Mouse (Mus musculus) limb, embryonic 14.5 days (tissue): ENCODE results near the gene Gm21852. TPM values are rescaled to one million over a fixed set of nuclear protein-coding genes. Genes with fewer than 3 reads are reported as not detected.
"Not testable (repeated sequence)": the region's sequence is repeated elsewhere in the genome, so short reads cannot be mapped to it uniquely, and the experiment has no call there.

Source experiments
- ATAC-seq: fragments of 200-750 bp; cut with Nextera tagmentation; 2 replicates; pipeline ENCODE4 v1.8.0; 2017; ENCODE audit warnings: low read depth, moderate number of reproducible peaks, moderate TSS enrichment; ENCODE audit not compliant: low FRiP score
- DNase-seq: peaks from one replicate; pipeline ENCODE4 v3.0.0-alpha.2; 2015; ENCODE audit warnings: low spot score
- H3K27ac ChIP-seq: fragments of 300-500 bp; sonication (generic); replicated peaks from 2 replicates; pipeline ENCODE4 v1.5.1; 2014; ENCODE audit warnings: low read depth, mild to moderate bottlenecking, low read length, moderate library complexity, mixed read lengths
- H3K27me3 ChIP-seq: fragments of 300-500 bp; sonication (generic); 2 replicates; pipeline ENCODE4 v1.6.1; 2014; ENCODE audit warnings: low read length, mixed read lengths; ENCODE audit not compliant: control insufficient read depth, insufficient read depth
- H3K36me3 ChIP-seq: fragments of 300-500 bp; sonication (generic); 2 replicates; pipeline ENCODE4 v1.6.1; 2014; ENCODE audit warnings: mild to moderate bottlenecking, low read length, moderate library complexity, mixed read lengths; ENCODE audit not compliant: control insufficient read depth, insufficient read depth
- H3K4me1 ChIP-seq: fragments of 300-500 bp; sonication (generic); 2 replicates; pipeline ENCODE4 v1.6.1; 2014; ENCODE audit warnings: antibody characterized with exemption, low read length, mixed read lengths; ENCODE audit not compliant: control insufficient read depth, insufficient read depth
- H3K4me2 ChIP-seq: fragments of 300-500 bp; sonication (generic); replicated peaks from 2 replicates; pipeline ENCODE4 v1.6.1; 2014; ENCODE audit warnings: low read depth, mild to moderate bottlenecking, low read length, moderate library complexity; ENCODE audit not compliant: severe bottlenecking
- H3K4me3 ChIP-seq: fragments of 300-500 bp; sonication (generic); replicated peaks from 2 replicates; pipeline ENCODE4 v1.5.1; 2014; ENCODE audit warnings: low read length
- H3K9ac ChIP-seq: fragments of 300-500 bp; sonication (generic); 2 replicates; pipeline ENCODE4 v1.6.1; 2014; ENCODE audit warnings: mild to moderate bottlenecking, low read depth, low read length, moderate library complexity; ENCODE audit not compliant: severe bottlenecking
- H3K9me3 ChIP-seq: fragments of 300-500 bp; sonication (generic); 2 replicates; pipeline ENCODE4 v1.6.1; 2016; ENCODE audit warnings: low read length; ENCODE audit not compliant: control insufficient read depth
- WGBS: fragments of 180-500 bp; shearing (Covaris S2); extraction: QIAGEN DNeasy Blood & Tissue Kit; methylation state at CpG from one replicate; pipeline ENCODE4 v1.1.7; 2014; 5-methylcytosine and 5-hydroxymethylcytosine counted together
- microRNA-seq: library from miRNA; unstranded; fragments of <30 nt; microRNA quantifications from one replicate; pipeline ENCODE4, GENCODE M21; 2016
- polyA plus RNA-seq, 2 experiments: library from polyadenylated mRNA; depleted of rRNA in 1 of 2; stranded (reverse) in 1 of 2; unstranded in 1 of 2; fragments of >200 nt; fragmentation: Nextera tagmentation in 1 of 2; extraction: Ambion mirVana in 1 of 2; gene quantifications; 2 replicates each; pipeline versions ENCODE4 v1.2.1 to v1.2.3; 2012 to 2014

The Gm21852 gene
- polyA plus RNA-seq (2012; rRNA removed) (not detected in 2 replicates), polyA plus RNA-seq (2014; fragmentation: Nextera tagmentation; extraction: Ambion mirVana) (not detected in 2 replicates)

- ATAC-seq, H3K27ac ChIP-seq: not testable (repeated sequence)
Measured at GRCm38 (mm10) chrY:40651896-40652295, at the start of gene Gm21852. Gm21852 (minus strand) TSS chrY:40651996.

More at GRCm38 (mm10) chrY:40651896-40652295, at the start of gene Gm21852:
- no CpG with 5 or more reads among the region's 3 CpGs for WGBS
- H3K4me1 ChIP-seq, DNase-seq, H3K4me3 ChIP-seq, H3K9ac ChIP-seq, H3K36me3 ChIP-seq, H3K27me3 ChIP-seq, H3K4me2 ChIP-seq, H3K9me3 ChIP-seq: not testable (repeated sequence)

Small RNAs within 50 kb of the gene (microRNA-seq; reads per million reads assigned to microRNA genes)
- gene Gm27466 (not detected), gene Gm28018 (not detected)

Other genes with a start within 250 kb of the Gm21852 start
- gene Gm21797, start 123.8 kb upstream of the Gm21852 start, polyA plus RNA-seq (2012; rRNA removed), result not detected in 2 replicates
- gene Gm21797, start 123.8 kb upstream of the Gm21852 start, polyA plus RNA-seq (2014; fragmentation: Nextera tagmentation; extraction: Ambion mirVana), result not detected in 2 replicates
- not detected in 2 replicates for gene Gm20795, start 152.9 kb upstream of the Gm21852 start, polyA plus RNA-seq (2012; rRNA removed)
- gene Gm20795, start 152.9 kb upstream of the Gm21852 start, polyA plus RNA-seq (2014; fragmentation: Nextera tagmentation; extraction: Ambion mirVana), result not detected in 2 replicates